Mouse (Mus musculus) cerebellum, adult 18-20 months (tissue): ENCODE measurements around the gene Tmem205.

Experiments used
- DNase-seq, 2 experiments: peaks; one replicate each; pipeline ENCODE4 v3.0.0; 2021

Gene Tmem205

GRCm38 (mm10) chr9:21927208-21927753, at the start of gene Tmem205, which contains the start of gene Ccdc159:
TSS of gene Tmem205 (minus strand) at chr9:21927556.
TSS of gene Ccdc159 (plus strand) at chr9:21927471.
- peak; percentile 91 to 97 for DNase-seq

- DNase-seq: no peak
These were observed 49.3 kb upstream of the Tmem205 start for GRCm38 (mm10) chr9:21976626-21977175.

DNA sequence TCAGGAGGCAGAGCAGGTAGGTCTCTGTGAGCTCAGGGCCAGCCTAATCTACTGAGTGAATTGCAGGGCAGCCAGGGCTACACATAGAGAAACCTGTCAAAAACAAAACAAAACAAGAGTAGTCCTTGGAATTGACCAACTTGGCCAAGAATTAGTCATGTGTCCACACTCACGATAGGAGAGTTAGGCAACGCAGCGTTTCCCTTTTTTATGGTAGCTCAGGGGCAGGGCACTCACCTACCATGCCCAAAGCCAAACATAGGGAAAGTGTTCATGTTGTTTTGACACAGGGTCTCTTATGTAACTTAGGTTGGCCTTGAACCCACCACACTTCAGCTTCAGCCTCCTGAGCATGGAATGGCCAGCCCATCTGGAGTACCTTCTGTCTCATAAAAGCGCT, 41.9 kb upstream of the Tmem205 start:
- DNase-seq: no peak

GRCm38 (mm10) chr9:21968883-21969282, 41.5 kb upstream of the Tmem205 start:
- DNase-seq: no peak

- DNase-seq: peak in 1 of 2 experiments; percentile 41
These were observed 36.1 kb upstream of the Tmem205 start, which contains the start of gene Epor for GRCm38 (mm10) chr9:21963417-21963816. TSS of gene Epor (minus strand) at chr9:21963506.

- peak; percentile 72 to 75 for DNase-seq
These were observed 35.2 kb upstream of the Tmem205 start for GRCm38 (mm10) chr9:21962416-21963059.

GRCm38 (mm10) chr9:21962010-21962409, 34.7 kb upstream of the Tmem205 start:
- DNase-seq: peak; percentile 45 to 47

GRCm38 (mm10) chr9:21961366-21961980, 34.1 kb upstream of the Tmem205 start:
- DNase-seq: peak in 1 of 2 experiments; percentile 45

DNA sequence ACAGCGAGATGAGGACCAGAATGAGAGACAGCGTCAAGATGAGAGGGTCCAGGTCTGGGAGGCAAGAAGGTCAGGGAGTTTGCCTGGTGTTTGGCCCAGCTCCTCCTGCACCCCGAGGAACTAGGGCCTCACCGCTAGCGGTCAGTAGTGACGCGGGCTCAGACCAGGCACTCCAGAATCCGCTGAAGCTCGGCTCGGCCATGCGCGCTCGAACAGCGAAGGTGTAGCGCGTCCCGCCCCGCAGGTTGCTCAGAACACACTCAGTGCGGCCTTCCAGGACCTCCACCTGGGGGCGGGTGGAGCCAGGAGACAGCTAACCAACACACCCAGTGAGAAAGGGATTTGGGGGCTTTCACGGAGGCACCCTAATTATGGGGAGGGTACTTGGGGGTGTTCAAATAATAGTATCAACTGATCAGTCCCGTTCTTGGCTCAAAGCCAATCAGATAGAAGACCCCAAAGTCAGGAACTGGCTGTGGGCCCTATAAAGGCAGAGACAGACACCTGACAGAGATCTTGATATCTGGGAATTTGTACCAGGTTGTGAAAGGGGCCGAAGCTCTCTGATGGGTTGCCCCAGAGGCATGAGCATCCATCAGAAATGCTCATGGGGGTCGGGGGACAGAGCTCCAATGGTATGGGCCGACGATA, 33.3 kb upstream of the Tmem205 start:
- DNase-seq: no peak

DNA sequence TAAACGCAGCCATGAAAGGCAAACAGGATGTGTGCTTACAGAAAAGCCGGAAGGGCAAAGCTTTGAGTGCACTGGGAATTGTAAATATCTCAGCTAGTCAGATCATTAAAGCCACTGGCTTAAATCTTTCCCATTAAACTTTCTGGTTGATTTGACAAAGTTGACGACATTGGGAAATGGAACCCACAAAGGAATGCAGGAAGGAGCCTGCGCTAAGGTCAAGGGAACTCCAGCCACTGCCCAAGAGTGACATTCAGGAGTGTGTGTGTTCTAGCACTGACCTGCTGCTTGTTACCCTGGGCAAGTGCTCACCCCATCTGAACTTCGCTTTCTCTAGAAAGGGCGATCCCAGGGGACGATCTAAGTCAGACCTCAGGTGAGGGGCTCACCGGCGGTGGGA, 32.8 kb upstream of the Tmem205 start:
- no peak for DNase-seq

GRCm38 (mm10) chr9:21959244-21959643, 31.9 kb upstream of the Tmem205 start:
- DNase-seq: no peak

- DNase-seq: no peak
These were observed 31.0 kb upstream of the Tmem205 start for GRCm38 (mm10) chr9:21958372-21958771.

DNA sequence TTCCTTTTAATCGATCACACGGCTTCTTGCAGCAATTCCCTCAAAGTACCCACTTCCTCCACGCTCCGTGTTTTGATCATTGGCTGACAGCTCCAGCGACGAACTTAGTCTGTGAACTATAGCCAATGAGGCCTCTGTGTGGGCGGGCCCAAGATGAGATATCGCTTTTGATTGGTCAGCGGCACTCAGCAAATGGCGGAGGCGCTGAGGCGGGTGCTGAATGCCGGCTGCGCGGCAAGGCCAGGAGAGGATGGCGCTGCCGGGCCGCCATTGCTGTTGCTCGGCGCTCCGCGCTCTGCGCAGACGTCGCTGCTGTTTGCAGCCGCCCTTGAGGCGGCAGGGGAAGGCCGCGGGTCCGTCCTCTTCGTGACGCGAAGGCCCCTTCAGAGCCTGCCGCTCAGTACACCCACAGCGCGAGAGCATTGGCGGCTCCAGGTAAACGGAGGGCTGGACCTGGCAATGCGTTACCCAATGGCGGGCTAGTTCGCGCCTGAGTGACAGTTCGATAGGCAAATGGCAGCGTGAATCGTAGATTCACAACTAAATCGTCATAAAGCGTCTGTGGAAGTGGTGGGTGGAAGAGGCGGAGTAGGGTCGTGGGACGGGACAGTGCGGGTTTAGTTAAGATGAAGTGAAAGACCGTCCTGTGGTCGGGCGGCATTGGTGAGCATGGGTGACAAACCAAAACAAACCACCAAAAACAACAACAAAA, 28.4 kb upstream of the Tmem205 start, which contains the start of gene Swsap1:
Gene Swsap1, plus strand, starts transcription at position 186 of the 712 bp plus-strand sequence.
- peak; percentile 98 to 99 for DNase-seq

DNA sequence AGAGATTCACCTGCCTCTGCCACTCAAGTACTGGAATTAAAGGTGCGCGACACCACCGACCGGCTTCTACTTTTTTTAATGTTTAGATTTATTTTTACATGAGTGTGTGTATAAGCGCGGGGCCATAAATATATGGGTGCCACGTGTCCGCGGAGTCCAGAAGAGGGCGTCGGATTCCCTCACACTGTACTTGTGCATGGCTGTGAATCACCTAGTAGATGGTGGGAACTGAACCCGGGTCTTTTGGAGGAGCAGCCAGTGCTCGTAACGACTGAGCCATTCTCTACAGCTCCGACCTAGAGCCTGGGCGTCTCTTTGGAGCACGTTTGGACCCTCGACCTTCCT, 27.8 kb upstream of the Tmem205 start:
- DNase-seq: peak in 1 of 2 experiments; percentile 79

DNA sequence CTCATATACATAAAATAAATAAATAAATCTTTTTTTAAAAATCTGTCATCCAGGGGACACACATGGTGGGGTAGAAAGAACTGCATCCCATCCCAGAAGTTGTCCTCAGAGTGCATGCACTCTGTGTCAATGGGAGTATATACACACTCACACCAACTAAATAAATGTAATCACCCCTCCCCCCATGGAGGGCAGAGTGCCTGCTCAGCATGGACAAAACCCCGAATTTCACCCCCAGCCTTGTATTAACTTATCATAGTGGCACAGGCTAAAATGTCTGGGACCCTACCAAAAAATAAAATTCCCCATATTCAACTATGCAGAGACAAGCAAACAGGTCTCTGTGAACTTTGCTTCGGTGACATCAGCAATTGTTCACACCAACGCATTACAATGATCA, 27.3 kb upstream of the Tmem205 start:
- DNase-seq: no peak

GRCm38 (mm10) chr9:21953600-21953999, 26.2 kb upstream of the Tmem205 start:
- no peak for DNase-seq

DNA sequence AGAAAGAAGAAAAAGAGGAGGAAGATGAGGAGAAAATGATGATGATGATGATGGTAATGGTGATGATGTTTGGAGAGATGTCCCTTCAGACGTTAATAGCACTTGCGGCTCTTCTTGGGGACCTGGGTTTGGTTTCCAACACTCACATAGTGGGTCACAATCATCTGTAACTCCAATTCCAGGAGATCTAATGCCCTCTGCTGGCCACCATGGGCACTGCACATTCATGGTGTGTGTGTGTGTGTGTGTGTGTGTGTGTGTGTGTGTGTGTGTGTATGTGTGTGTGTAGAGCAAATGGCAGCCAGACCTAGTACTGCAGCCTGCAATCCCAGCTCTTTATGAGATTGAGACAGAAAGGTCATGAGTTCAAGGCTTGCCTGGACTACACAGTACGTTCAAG, 24.6 kb upstream of the Tmem205 start:
- DNase-seq: no peak

- DNase-seq: no peak
These were observed 23.0 kb upstream of the Tmem205 start for GRCm38 (mm10) chr9:21950322-21950721.

GRCm38 (mm10) chr9:21948790-21949189, 21.4 kb upstream of the Tmem205 start:
- DNase-seq: no peak

GRCm38 (mm10) chr9:21948146-21948545, 20.8 kb upstream of the Tmem205 start:
- no peak for DNase-seq

- DNase-seq: no peak
These were observed 20.3 kb upstream of the Tmem205 start for GRCm38 (mm10) chr9:21947540-21948130.

DNA sequence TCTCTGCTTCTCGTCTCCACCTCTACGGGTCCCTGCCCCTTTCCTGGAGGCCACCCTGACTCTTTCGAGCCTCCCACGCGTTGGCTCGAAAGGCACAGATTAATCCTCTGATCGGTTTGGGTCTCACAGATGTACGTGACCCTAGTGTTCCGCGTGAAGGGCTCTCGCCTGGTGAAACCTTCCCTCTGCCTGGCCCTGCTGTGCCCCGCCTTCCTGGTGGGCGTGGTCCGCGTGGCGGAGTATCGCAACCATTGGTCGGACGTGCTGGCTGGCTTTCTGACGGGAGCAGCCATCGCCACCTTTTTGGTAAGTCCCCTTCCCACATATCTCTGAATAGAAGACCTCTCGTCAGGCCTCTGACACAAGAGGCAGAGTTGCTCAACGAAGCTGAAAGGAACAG, 16.9 kb upstream of the Tmem205 start:
- DNase-seq: no peak
